Mouse (Mus musculus): ENCODE data around the gene Naxe. TPM values are rescaled to one million over a fixed set of nuclear protein-coding genes. Genes with fewer than 3 reads are reported as not detected.

Gene Naxe
- polyA plus RNA-seq, 1 experiment = 117 TPM

DNA sequence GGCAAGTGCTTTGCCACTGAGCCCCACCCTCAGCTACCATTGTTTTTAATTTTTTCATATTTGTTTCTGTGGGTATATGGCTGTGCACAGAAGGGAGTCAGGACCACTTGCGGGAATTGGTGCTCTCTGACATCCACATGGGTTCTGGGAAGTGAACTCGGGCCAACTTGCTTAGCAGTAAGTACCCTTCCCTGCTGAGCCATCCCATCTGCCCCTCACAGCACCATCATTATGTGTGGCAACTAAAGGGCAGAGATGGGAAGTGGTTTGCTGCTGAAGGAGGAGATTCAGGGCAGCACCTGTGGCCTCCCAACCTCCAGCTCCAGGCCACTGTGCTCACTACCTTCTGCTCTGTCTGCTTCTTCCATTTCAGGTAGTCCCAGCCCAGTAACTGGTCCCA is 15.3 kb upstream of the Naxe start:
- no peak for DNase-seq
- WGBS = 62% methylated on average over 2 of the region's 2 CpGs
- Histone ChIP-seq H3K4me3 (replicated peaks; ENCODE audit: extremely low read depth, low read depth, low read length) (no peak overlapping the region), H3K4me1 (ENCODE audit: control insufficient read depth, insufficient read depth, low read length) (no peaks in the 10 kb centered on the region)
- no peak for TF ChIP-seq CTCF (IDR thresholded peaks at IDR 0.05; ENCODE audit: insufficient read depth, low read length)
- no peak for TF ChIP-seq POLR2A (IDR thresholded peaks at IDR 0.05; ENCODE audit: borderline replicate concordance, extremely low read depth, low read depth, low read length)

DNA sequence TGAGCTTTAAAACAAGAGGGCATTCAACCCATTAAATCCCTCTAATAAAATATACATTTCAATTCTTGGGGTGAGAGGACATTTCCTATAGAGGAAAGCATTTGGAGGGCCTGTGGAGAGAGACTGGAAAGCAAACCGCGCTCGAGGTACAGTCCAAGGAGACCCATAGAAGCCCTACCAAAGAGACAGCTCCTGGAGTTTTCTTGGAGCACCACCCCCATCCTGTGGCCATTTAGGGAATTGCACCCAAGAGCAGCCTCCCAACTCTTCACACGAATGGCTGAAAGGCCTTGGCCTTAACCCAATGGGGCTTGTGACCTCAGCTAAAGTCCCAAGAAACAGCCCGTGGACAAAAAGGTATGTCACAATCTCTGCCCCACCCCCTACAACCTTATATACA is 13.5 kb upstream of the Naxe start:
- 1% methylated on average over 5 of the region's 5 CpGs for WGBS
- peak; percentile 90 for DNase-seq
- TF ChIP-seq CTCF (IDR thresholded peaks at IDR 0.05; ENCODE audit: insufficient read depth, low read length) (peak; percentile 97), POLR2A (IDR thresholded peaks at IDR 0.05; ENCODE audit: borderline replicate concordance, extremely low read depth, low read depth, low read length) (no peak)
- Histone ChIP-seq H3K4me1 (ENCODE audit: control insufficient read depth, insufficient read depth, low read length) (no peaks in the 10 kb centered on the region), H3K4me3 (replicated peaks; ENCODE audit: extremely low read depth, low read depth, low read length) (no peak overlapping the region)

DNA sequence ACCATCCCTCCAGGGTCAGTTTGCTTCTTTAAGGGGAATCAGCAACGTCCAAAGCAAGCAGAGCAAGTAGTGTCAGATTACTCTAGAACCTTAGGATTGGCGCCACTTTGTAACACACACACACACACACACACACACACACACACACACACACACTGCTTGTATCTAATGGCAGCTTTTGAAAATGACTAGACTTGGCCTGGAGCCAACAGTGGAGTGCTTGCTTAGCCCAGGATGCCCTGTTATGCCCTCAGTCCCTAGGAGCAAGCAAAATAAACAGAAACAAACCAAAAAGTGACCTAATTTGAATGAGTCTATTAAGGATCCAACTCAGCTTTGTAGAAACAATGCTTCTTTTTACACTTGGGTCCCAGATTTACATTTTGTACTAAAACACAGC is 10.1 kb upstream of the Naxe start:
- Histone ChIP-seq H3K4me3 (replicated peaks; ENCODE audit: extremely low read depth, low read depth, low read length) (no peak overlapping the region), H3K4me1 (ENCODE audit: control insufficient read depth, insufficient read depth, low read length) (no peaks in the 10 kb centered on the region)
- 20% methylated on average over 2 of the region's 2 CpGs for WGBS
- no peak for TF ChIP-seq CTCF (IDR thresholded peaks at IDR 0.05; ENCODE audit: insufficient read depth, low read length)
- no peak for TF ChIP-seq POLR2A (IDR thresholded peaks at IDR 0.05; ENCODE audit: borderline replicate concordance, extremely low read depth, low read depth, low read length)
- DNase-seq = peak; percentile 55

DNA sequence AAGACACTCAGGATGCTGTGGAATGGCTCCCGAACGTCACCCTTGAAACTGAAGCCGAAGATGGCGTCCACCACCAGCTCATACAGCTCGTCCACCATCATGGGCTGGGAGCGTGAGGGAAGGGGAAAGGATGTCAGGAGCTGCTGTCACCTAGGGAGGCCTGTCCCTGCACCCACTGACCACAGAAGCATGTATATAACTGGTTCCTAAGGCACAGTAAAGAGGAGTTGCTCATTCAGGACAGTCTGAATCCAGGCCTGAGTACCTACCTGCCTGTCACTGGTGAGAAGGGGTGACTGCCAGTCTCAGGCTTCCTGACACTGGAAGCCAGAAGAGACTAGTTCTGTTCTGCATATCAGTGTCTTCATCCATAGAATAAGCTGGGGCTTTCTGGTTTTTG is 1.3 kb downstream of the Naxe start:
- no peak overlapping the region for H3K4me3 ChIP-seq (replicated peaks; ENCODE audit: extremely low read depth, low read depth, low read length)
- WGBS = 85% methylated on average over 6 of the region's 6 CpGs

DNA sequence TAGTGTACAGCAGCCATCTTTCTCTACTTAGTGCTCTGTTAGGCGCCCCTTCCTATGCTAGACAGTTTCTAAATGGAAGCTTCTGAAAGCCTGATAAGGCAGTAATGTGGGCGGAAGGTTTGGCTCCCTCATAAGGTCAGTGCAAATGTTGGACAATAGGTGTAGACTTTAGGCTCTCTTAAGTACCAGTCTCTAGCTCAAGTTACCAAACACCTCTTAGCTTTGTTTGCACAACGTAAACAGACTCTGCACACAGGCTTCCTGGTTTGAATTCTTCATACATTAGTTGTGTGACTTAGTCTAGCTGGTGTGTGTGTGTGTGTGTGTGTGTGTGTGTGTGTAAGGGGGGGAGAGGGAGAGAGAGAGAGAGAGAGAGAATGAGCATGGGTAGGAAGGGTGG is 8.8 kb downstream of the Naxe start:
- 34% methylated on average over 3 of the region's 3 CpGs for WGBS
- Histone ChIP-seq H3K4me1 (ENCODE audit: control insufficient read depth, insufficient read depth, low read length) (peaks cover 3% of the 10 kb centered on the region), H3K4me3 (replicated peaks; ENCODE audit: extremely low read depth, low read depth, low read length) (no peak overlapping the region)
- DNase-seq = no peak
- TF ChIP-seq CTCF (IDR thresholded peaks at IDR 0.05; ENCODE audit: insufficient read depth, low read length) (no peak), POLR2A (IDR thresholded peaks at IDR 0.05; ENCODE audit: borderline replicate concordance, extremely low read depth, low read depth, low read length) (no peak)

More for the DNA sequence above, 1.3 kb downstream of the Naxe start:
- no peak for TF ChIP-seq POLR2A (IDR thresholded peaks at IDR 0.05; ENCODE audit: borderline replicate concordance, extremely low read depth, low read depth, low read length)
- TF ChIP-seq CTCF (IDR thresholded peaks at IDR 0.05; ENCODE audit: insufficient read depth, low read length) = no peak
- no peak for DNase-seq
- peaks cover 8% of the 10 kb centered on the region for H3K4me1 ChIP-seq (ENCODE audit: control insufficient read depth, insufficient read depth, low read length)

DNA sequence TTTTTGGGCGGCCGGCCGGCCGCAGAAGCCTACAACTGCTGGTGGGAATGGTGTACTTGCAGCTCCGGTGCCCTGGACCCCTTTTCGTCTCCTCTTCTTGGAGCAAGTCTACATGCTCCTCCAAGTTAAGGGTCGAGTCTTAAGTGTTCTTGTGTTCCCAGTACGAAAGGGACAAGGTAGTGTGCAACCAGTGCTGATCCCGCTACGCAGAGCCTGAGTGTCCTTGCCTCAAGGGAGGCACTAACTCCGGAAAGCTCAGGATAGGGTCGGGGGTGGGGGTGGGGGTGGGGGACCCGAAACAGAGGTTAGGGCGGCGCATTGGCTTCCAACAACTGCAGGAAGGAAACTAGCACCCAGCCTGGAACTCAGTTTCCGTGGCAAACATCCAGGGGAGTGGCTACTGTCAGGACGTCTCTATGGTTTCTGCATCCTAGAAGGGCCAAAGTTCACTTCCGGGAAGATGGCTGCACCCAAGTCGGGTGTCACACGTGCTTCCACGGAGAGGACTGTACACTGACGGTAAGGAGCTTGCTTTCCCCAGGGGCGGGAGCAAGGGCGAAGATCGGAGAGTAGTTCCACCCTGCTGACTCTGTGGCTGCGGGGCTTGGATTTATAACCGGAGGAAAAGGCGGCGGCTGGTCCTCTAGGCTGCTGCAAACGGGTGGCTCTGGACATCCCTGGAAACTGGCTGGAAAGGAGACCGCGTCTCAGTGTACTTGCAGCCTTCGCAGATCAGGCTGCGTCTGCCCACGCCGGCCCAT is 15.5 kb downstream of the Naxe start, which contains the start of gene Gpatch4:
Gene Gpatch4, plus strand, starts transcription at position 448 of the 761 bp plus-strand sequence.
- H3K4me1 ChIP-seq (ENCODE audit: control insufficient read depth, insufficient read depth, low read length) = peaks cover 3% of the 10 kb centered on the region
- DNase-seq = peak; percentile 73
- WGBS = 6% methylated on average over 36 of the region's 36 CpGs
- H3K4me3 ChIP-seq (replicated peaks; ENCODE audit: extremely low read depth, low read depth, low read length) = peak within 1 kb of the TSS; percentile 92
- no peak for TF ChIP-seq CTCF (IDR thresholded peaks at IDR 0.05; ENCODE audit: insufficient read depth, low read length)
- peak; percentile 85; the same call in 1 of the 2 replicates for TF ChIP-seq POLR2A (IDR thresholded peaks at IDR 0.05; ENCODE audit: borderline replicate concordance, extremely low read depth, low read depth, low read length)

DNA sequence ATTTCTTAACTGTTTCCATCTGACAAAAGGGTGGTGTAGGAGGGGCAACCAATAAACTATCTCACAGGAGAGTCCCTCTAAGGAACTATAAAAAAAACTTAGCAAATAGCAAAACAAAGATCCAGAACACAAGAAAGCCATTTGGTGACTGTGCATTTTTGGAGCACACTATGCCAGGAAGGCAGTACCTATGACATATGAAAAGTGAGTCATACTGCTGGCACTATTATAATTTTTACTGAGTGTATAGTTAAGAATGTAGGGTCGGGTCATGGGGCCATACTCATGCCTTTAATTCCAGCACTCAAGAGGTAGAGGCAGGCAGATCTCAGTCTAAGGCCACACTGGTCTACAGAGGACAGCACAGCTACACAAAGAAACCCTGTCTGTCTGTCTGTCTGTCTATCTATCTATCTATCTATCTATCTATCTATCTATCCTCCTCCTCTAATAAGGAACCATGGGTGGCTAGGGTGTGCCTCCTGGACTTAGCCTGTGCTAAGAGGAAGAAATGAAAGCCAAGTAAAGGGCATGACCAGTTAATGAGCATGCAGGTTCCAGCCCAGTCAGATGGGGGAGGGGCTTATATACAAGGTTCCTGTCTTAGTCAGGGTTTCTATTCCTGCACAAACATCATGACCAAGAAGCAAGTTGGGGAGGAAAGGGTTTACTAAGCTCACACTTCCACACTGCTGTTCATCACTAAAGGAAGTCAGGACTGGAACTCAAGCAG is 22.6 kb downstream of the Naxe start:
- 55% methylated on average over 1 of the region's 1 CpGs for WGBS
- H3K4me1 ChIP-seq (ENCODE audit: control insufficient read depth, insufficient read depth, low read length) = no peaks in the 10 kb centered on the region; the same call in 1 of the 2 replicates
- DNase-seq = no peak
- TF ChIP-seq CTCF (IDR thresholded peaks at IDR 0.05; ENCODE audit: insufficient read depth, low read length) = no peak
- no peak for TF ChIP-seq POLR2A (IDR thresholded peaks at IDR 0.05; ENCODE audit: borderline replicate concordance, extremely low read depth, low read depth, low read length)
- no peak overlapping the region for H3K4me3 ChIP-seq (replicated peaks; ENCODE audit: extremely low read depth, low read depth, low read length)

DNA sequence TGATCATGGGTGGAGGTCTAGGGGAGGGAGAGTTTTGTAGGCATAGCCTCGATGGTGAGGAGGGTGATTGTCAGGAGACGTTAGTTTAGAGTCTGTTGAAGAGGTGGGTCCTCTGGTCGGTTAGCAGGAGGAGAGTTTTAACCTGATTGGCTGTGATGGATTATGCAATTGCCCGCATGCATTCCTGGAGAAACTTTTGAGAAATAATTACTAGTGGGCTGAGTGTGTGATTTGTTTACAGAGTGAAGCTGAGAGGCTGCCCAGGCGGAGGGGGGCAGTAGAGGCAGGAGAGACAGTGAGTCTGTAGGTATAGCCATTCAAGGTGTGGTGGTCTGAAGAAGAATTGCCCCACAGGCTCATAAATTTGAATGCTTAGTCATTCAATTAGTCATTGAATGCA is 24.8 kb downstream of the Naxe start:
- no peak overlapping the region for H3K4me3 ChIP-seq (replicated peaks; ENCODE audit: extremely low read depth, low read depth, low read length)
- peak; percentile 29 for DNase-seq
- TF ChIP-seq POLR2A (IDR thresholded peaks at IDR 0.05; ENCODE audit: borderline replicate concordance, extremely low read depth, low read depth, low read length) (no peak), CTCF (IDR thresholded peaks at IDR 0.05; ENCODE audit: insufficient read depth, low read length) (no peak)
- no peaks in the 10 kb centered on the region; the same call in 1 of the 2 replicates for H3K4me1 ChIP-seq (ENCODE audit: control insufficient read depth, insufficient read depth, low read length)
- WGBS = 45% methylated on average over 5 of the region's 5 CpGs

DNA sequence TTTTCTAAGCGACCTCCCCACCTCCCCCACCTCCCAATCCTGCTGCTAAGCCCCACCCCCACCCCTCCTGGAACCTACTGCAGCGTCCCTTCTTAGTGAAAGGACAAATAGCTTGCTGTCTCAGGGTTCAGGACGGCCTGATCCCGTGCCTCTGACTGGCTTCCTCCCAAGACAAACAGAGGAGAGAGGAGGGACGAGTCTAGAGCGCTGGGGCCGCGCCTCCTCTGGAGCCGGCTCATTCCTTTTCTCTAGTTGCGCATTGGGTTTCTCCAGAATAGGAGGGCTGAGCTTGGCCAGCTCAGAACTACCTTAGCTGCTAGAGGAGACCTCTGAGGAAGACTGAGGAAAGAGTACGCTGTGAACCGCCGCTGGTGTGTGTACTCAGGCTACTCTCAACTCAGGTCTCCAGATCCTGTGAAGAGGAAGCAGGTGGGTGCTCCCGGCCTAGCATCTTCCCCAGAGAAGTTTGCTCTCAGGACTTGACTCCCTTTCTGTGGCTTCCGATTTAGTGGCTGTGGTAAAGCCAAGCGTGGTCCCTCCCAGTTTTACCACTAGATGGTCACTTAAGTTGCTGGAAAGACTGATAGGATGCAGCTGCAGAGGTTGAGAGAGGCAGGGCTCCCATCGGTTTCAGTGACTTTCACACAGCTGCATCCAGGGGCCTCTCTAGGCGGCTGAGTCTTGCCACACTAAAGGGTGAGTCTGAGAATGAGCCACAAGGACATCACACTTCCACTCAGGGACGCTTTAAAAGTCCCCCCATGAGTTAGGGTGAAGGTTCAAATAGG is 27.5 kb downstream of the Naxe start:
- WGBS = 13% methylated on average over 19 of the region's 19 CpGs
- DNase-seq = peak; percentile 66
- Histone ChIP-seq H3K4me1 (ENCODE audit: control insufficient read depth, insufficient read depth, low read length) (no peaks in the 10 kb centered on the region; the same call in 1 of the 2 replicates), H3K4me3 (replicated peaks; ENCODE audit: extremely low read depth, low read depth, low read length) (peak overlapping the region; percentile 52)
- TF ChIP-seq POLR2A (IDR thresholded peaks at IDR 0.05; ENCODE audit: borderline replicate concordance, extremely low read depth, low read depth, low read length) = peak; percentile 54; the same call in 1 of the 2 replicates
- TF ChIP-seq CTCF (IDR thresholded peaks at IDR 0.05; ENCODE audit: insufficient read depth, low read length) = no peak

Data from lung, adult 2 months (tissue).